Mouse (Mus musculus) adrenal gland, adult 8-10 months (tissue): ENCODE measurements around the gene Pfkfb4. TPM values are rescaled to one million over a fixed set of nuclear protein-coding genes. Genes with fewer than 3 reads are reported as not detected.

Source experiments
- DNase-seq: peaks from one replicate; pipeline ENCODE4 v3.0.0; 2022
- total RNA-seq, 4 experiments: library from RNA; stranded (reverse); gene quantifications; 2 replicates each; pipeline ENCODE4 v1.2.4; 2022

The Pfkfb4 gene
- total RNA-seq, 4 experiments from 2014 or later: 6.2 to 21.6 (median 12.0) TPM

DNA sequence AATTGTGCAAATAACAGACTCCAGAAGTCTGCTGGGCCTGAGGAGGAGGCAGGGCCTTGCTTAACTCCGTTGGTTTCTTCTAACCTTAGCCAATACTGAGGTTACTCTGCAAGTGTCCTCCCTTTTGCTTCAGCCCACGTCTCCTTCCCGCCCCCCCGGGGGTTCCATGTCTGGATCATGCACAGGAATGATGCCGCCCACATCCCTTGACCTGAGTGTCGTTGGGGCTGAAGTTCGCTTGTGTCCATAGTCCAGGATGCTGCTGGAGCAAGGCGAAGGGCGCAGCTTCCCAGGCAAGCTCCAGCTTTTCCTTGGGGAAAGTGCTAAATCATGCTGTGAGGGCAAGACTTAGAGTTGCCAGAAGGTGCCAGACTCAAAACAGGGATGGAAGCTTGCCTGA lies 4.8 kb downstream of the Pfkfb4 start:
- no peak for DNase-seq

DNA sequence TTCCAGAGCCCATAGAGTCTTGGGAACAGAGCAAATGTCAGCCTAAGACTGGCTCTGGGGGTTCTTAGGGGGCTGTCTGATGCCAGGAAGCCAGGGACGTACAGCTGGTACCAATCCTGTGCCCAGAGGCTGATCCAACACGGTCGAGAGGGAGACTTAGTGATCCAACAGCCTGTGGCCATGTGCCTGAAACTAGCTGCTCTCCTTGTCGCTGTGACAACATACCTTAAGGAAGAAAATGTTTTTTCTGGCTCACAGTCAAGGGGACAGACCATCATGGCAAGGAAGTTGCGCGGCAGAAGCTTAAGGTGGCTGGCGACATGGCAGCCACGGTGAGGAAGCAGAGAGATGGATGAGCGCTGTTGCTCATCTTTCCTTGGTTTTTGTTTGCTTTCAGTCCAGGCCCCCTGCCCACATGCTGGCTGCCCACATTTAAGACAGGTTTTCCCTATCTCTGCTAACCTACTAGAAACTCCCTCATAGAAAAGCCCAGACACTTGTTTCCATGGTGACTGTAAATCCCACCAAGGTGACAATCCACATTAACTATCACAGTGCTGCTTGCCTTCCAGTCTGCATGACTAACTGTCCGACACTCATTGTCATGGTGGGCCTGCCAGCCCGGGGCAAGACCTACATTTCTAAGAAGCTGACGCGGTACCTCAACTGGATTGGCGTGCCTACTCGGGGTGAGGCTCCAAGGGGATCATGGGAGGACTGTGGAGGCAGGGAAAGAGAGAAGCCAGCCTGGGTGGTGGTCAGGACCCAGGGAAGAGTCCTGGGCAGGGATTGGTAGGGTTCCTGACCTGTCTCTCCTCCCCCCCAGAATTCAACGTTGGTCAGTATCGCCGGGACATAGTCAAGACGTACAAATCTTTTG lies 6.9 kb downstream of the Pfkfb4 start:
- no peak for DNase-seq

DNA sequence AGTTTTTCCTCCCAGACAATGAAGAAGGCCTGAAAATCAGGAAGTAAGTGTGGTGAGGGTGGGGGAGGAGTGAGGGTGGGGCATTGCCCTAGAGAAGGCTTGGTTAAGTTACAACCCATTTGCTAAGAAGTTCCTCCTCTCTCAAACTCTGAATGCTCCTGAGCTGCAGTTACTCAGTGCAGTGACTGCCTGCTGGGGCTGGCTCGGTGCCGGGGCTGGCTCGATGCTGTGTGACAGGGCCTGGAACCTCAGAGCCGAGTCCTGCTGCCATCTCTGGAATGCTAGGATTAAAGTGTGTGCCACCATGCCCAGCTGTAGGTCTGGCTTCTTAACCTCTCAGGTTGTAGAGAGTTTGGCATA lies 7.6 kb downstream of the Pfkfb4 start:
- no peak for DNase-seq

DNA sequence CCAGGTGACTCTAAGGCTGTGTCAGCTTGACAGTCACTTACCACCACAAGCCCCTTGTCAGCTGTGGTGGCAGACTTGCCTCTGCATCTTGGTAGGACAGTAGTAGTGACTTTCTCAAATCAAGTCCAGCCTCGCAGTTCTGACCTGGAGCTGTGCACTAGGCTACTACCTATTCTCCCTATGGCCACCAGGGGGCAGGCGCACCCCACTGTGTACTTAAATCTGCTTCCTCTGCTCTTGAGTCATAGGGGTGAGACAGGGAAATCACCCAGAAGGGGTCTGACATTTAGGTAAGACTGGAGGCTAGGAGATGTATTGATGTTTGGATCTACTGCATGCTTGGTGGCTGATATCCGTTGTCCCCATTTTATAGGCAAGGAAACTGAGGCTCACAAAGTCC lies 9.1 kb downstream of the Pfkfb4 start:
- no peak for DNase-seq

DNA sequence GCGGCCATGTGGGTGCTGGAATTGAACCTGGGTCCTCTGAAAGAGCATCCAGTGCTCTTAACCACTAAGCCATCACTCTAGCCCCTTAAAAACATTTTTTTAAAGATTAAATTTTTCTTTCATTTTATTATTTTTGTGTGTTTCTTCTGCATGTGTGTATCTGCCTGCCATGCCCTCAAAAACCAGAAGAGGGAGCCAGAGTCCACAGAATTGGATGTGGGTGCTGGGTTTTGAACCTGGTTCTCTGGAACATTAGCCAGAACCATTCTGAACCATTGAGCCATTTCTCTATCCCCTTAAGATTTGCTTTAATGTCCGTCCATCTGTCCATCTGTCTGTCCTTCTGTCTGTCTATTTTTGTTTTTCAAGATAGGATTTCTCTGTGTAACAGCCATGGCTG lies 11.6 kb downstream of the Pfkfb4 start:
- DNase-seq: no peak

DNA sequence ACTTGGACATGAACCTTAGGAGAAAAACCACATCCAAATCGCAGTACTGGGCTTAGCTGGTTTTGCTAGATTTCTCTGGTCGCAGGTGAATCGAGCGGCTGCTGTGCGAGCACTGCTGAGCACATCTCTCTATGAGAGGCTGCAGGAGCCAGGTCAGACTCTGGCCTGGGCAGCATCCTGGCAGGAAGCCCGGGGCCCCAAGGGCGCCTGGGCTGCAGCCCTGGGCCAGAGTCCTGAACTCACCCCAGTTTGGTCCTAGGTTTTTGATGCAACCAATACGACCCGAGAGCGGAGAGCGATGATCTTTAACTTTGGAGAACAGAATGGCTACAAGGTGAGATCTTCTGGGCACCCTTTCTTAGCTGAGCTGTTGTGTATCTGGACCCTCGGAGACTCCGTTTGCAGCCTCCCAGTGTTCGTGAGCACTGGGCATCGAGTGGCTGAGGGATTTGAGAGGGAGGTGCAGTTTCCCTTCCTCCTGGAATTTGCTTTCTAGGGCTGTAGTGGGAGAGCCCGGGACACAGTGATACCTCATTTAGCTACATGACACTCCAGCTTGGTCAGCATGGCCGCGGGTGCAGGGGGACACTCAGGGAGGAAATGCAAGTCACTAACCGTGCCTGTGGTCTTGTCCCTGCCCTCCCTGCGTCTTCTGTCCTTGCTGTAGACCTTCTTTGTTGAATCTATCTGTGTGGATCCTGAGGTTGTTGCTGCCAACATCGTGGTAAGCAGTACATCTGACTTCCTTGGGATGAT lies 15.6 kb downstream of the Pfkfb4 start:
- no peak for DNase-seq

DNA sequence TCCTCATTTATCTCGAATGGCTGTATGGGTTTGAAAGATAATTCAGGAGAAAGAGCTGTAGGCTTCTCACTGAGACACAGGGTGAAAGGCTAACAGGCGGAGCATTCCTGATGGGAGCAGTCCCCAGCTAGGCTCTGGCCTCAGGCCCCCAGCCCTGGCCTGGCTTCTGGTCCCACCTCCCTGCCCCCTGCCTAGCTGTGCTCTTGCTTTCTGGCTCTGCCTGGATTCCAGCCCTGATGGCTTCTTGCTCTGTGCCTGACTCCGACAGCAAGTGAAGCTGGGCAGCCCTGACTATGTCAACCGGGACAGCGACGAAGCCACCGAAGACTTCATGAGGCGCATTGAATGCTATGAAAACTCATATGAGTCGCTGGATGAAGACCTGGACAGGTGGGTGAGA lies 16.5 kb downstream of the Pfkfb4 start:
- DNase-seq: no peak

DNA sequence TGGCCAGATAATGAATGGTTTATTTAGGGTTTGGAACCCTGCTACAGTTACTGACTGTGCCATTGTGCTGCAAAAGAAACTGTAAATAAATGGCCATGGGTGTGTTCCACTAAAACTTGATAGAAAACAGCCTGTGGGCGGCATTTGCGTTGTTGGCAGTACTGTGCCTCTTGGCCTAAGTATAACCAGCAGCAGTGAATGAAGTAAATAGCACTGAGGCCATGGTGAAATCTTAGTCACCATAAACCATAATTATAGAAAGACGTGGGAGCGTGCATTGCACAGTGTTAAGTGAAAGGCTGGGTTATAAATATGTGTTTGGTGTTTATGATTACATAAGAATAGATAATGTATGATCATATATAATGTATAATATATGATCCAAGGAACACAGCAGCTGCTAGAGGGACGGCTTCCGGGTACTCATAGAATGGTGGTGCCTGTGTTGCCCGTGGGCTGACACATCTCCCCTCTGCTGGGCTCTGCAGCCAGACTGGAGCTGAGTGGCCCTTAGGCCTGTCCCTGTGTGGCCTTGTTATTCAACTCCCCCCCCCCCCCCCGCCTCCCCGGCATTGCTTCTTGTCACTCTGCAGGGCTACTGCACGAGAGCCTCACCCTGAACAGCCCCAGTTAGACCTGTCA lies 17.5 kb downstream of the Pfkfb4 start:
- DNase-seq: no peak

DNA sequence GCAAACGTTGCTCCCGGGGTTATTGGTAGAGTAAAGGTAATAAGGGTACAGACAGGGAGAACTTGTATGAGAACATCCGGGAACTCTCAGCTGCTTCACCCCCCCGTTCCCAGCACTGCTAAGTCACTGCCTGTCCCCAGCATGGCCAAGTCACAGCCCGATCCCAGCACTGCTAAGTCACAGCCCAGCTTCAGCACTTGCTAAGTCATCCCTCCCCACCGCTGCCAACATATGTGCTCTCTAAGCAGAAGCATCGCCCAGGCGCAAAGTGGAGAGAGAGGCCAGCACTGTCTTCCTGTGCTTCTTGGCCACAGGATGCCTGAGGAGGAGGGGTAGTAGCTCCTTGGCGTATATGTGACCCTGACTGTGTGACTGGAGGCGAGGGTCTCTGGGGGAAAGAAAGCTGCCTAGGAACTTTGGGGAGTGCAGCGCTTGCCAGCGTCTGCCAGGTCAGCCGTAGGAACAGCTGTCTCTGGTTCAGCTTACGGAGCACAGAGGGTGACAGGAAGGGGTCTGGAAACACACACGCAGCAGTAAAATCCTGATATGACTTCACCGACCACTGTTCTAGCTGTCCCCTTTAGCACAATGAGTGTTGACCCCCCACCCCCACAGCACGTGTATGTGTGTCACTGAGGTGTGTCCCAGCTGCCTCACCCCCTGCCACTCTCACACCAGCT lies 18.2 kb downstream of the Pfkfb4 start:
- no peak for DNase-seq

DNA sequence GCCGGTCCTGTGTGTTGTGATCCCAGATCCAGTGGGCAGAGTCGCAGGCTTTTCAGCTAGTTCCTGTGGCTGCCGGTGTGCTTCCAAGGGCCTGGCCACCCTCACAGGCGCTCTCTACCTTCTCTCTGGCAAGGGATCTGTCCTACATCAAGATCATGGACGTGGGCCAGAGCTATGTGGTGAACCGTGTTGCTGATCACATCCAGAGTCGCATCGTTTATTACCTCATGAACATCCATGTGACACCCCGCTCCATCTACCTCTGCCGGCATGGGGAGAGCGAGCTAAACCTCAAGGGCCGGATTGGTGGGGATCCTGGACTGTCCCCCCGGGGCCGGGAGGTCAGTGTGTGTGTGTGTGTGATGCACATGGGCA lies 18.7 kb downstream of the Pfkfb4 start:
- no peak for DNase-seq

DNA sequence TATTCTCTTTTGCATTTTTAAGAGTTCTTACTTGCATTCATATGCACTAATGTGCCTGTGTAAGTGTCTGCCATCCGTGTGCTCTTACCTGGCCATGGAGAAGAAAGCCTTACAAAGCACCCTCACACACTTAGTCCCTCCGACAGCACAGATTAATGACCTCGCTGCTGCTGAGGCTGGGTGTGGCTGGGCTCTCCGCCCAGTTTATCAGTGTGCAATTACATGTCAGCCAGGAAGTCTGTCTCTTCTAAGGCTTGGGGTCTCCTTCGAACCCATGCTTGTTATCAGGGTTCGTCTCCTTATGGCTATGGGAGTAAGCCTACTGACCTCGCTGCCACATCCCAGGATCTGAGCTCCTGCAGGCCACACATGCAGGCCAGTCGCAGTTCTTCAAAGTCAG lies 23.8 kb downstream of the Pfkfb4 start:
- no peak for DNase-seq

DNA sequence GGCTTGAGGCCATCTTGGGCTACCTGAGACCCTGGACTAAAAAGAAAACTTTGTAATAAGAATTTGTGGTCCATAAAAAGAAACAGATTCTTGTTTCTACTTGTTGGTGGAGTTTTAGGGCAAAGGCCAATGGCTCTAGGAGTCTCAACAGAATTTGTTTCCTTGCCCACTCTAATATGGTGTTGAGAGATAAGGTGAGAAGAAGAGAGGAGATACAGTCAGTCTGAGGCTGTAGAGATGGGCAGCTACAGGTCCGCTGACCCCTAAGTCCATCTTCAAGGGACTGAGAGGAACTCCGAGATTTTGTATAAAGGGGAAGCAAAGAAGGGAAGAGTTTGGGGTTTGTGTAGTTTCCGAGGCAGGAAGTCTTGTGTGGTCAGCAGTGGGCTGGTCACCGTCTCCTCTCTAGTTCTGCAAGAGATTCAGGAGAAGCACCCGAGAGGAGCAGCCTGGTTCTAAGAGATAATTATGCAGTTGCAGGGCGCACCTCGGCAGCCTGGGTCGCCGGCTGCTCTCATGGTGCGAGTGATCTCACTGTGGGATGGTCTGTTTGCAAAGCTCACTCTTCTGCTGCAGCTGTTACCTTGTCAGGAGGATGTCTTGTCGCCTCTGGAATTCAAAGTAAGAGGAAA lies 25.5 kb downstream of the Pfkfb4 start:
- no peak for DNase-seq

DNA sequence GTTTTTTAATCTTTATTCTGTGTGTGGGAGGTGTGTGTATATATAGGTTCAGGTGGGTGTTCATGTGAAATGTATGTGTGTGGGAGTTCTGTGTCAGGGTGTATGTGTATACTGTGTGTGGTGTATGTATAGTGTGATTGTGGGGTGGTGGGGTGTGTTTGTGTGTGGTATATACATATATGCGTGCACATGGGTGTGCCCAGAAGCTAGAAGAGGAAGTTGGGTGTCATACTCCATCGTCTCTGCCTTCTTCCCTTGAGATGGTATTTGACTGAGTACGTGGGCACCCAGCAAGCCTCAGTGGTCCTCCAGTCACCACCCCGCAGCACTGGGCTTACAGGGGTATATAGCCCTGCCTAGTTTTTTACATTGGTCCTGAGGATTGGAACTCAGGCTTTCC lies 29.9 kb downstream of the Pfkfb4 start:
- DNase-seq: no peak

DNA sequence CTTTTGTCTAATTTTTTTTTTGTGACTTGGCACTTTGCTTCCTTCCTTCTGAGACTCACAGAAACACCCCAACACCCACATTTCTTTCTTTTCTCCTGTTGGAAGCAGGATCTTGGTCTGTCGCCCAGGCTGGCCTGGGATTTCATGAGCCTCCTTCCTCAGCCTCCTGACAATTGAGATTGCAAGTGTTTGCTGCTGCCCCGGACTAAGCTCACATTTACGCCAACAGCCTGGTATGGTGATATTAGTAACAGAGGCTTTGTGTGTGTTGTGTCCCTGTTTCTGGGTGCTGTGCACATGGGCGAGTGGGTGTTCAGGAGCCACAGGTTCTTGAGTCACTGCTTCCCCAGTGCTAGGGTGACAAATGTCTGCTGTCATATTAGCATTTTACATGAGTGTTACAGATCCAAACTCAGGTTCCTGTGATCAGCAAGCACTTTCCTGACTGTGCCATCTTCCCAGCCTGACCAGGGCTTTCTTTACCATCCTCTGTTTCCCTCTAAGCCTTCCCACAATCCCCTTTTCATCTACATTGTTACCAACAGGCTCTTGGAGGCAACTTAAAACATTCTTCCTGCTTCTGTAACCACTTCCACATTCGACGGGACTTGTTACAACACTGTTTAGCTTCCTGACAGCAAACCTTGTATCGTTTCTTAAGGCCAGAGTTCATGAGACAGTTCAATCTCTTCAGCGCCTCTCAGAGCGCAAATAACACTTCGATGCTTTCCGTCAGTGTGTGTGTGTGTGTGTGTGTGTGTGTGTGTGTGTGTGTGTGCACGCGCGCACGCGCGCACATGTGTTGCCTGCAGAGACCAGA lies 31.5 kb downstream of the Pfkfb4 start:
- DNase-seq: no peak

DNA sequence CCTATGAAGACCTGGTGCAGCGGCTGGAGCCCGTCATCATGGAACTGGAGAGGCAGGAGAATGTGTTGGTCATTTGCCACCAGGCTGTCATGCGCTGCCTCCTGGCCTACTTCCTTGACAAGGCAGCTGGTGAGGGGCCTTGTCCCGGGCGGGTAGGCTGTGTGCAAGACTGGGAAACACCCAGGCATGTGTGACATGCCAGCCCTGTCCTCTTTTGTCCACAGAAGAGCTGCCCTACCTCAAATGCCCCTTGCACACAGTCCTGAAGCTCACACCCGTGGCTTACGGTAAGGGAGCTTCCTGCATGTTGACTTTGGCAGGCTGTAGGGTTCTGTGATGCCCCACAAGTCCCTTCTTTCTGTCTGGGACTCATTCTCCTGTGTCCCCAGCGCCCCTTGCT lies 35.9 kb downstream of the Pfkfb4 start:
- DNase-seq: no peak

DNA sequence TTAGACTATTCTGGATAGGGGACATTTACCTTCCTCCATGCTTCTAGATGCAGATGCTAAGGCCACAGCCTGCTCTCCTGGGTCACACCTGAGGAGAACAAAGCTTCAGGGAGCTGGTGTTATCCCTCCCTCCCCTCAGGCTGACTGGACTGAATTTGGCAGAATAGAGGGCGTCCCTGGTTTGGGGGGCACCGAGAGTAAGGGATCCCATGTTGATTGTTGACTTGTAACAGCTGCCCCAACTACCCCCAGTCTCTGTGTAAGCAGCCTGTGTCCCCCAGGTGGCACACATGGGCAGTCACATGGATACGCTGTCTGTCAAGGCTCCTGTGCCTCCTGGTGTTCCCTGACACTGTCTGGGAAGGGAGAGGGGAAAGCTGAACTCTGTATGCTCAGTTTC lies 36.8 kb downstream of the Pfkfb4 start:
- no peak for DNase-seq

DNA sequence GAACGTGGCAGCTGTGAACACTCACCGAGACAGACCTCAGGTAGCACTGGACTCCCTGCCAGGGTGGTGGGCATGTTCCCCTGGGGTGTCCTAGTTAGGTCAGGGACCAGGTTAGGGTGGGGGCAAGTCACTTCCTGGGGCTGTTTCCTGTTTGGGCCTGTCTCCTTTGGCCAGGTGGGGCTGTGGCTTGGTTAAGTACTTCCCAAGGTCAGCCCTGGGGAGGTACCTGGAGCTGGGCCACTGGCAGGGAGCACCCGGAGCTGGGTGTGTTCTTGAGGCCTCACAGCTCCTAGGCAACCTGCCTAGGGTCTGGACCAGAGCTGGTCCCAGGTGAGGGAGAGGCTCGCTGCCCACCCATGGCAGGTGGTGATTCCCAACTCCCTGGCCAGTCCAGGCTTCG lies 37.3 kb downstream of the Pfkfb4 start:
- DNase-seq: no peak

DNA sequence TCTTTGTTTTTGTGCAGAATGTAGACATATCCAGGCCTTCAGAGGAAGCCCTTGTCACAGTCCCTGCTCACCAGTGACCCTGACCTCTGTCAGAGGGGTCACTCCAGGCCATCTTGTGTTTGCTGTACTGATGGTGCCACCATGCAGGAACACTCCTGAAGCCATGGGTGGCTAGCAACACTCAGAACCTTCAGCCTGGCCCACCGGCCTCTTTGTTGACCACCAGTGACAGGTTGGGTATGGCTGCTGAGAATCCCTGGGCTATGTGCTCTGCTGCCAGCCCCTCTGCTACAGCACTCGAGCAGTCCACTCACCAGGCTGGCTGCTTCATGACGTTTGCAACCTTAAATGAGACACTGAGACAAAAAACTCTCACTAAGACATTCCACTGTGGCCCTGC lies 38.7 kb downstream of the Pfkfb4 start:
- no peak for DNase-seq

DNA sequence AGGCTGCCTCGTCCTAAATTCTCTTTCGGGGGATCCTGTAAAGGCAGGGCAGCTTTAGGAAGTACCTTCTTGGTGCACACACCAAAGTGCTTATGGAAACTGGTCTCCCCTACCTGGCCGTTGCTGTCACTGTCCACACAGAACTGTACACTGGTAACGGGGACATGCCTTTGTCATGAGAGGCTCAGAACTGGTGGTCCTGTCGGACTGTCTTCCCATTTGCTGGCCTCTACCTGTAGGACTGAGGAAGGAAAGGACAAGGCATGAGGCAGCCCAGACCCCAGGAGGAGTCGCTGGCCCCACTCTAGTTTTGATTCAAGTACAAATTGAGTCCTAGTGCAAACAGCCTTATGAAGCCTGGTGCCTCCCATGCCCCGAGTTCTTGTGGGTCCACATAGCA lies 39.4 kb downstream of the Pfkfb4 start:
- DNase-seq: no peak

DNA sequence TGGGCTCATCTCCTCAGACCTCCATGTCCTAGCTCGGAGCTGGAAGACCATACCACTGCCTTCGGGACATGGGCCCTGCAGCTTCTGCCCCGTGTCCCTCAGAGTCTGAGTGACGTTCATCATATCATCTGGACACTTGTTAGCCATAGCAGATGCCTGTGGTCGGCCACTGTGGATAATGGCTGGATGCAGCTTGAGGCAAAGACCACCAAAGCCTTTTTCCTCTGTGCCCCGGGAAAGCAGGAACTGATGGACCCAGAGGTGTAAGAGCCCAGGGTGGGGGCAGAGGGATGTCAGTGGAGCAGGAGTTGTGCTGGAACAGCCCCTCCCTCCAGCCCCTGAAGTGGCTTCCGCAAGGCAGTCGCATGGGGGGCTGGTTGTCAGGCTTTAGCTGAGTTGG lies 40.1 kb downstream of the Pfkfb4 start:
- DNase-seq: no peak

DNA sequence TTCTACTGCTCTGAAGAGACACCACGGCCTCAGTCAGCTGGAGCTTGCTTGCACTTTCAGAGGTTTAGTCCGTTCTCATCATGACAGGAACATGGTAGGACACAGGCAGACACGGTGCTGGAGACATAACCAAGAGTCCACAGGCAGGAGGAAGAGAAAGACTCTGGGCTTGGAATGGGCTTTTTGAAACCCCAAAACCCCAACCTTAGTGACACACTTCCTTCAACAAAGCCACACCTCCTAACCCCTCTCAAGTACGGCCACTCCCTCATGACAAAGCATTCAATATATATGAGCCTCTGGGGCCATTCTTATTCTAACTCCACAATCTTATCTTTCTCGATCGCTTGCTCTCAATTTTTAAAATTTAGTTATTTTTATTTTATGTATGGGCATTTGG lies 40.9 kb downstream of the Pfkfb4 start:
- DNase-seq: no peak
